Mouse (Mus musculus) thymus, adult 2 months (tissue): ENCODE data around the gene Oas1h. TPM values are rescaled to one million over a fixed set of nuclear protein-coding genes. Genes with fewer than 3 reads are reported as not detected.
"Not testable (repeated sequence)": the region's sequence is repeated elsewhere in the genome, so short reads cannot be mapped to it uniquely, and the experiment has no call there.

ENCODE experiments used
- DNase-seq: peaks from one replicate; pipeline ENCODE4 v3.0.0; 2021
- H3K27ac ChIP-seq: fragments of 200-500 bp; 2 replicates; pipeline ENCODE4 v1.5.1; 2012; ENCODE audit warnings: low read length, control low read depth; ENCODE audit not compliant: control insufficient read depth, insufficient read depth
- H3K27me3 ChIP-seq: fragments of 200-500 bp; 2 replicates; pipeline ENCODE4 v1.6.1; 2012; ENCODE audit warnings: mild to moderate bottlenecking, low read length, moderate library complexity, mixed read lengths; ENCODE audit not compliant: control insufficient read depth, insufficient read depth
- H3K36me3 ChIP-seq: fragments of 200-500 bp; 2 replicates; pipeline ENCODE4 v1.6.1; 2012; ENCODE audit warnings: mild to moderate bottlenecking, low read length, moderate library complexity; ENCODE audit not compliant: control insufficient read depth, insufficient read depth
- H3K4me1 ChIP-seq: fragments of 200-500 bp; replicated peaks from 2 replicates; pipeline ENCODE4 v1.6.1; 2012; ENCODE audit warnings: low read length; ENCODE audit not compliant: control insufficient read depth, insufficient read depth
- H3K4me3 ChIP-seq: fragments of 200-500 bp; 2 replicates; pipeline ENCODE4 v1.5.1; 2012; ENCODE audit warnings: mild to moderate bottlenecking, low read length, control low read depth, moderate library complexity; ENCODE audit not compliant: control insufficient read depth, insufficient read depth
- CTCF ChIP-seq: fragments of 200-500 bp; IDR thresholded peaks from 2 replicates; pipeline ENCODE4 v1.5.1; 2012; ENCODE audit warnings: mild to moderate bottlenecking, control low read depth, low read length, moderate library complexity, borderline replicate concordance; ENCODE audit not compliant: control insufficient read depth, poor library complexity, insufficient read depth; ENCODE audit errors: extremely low read depth
- POLR2A ChIP-seq: fragments of 200-500 bp; IDR thresholded peaks from 2 replicates; pipeline ENCODE4 v1.6.1; 2012; ENCODE audit warnings: mild to moderate bottlenecking, low read length, control low read depth, moderate library complexity; ENCODE audit not compliant: control insufficient read depth, poor library complexity, insufficient read depth; ENCODE audit errors: extremely low read depth
- WGBS: fragments of 180-500 bp; shearing (Covaris S2); methylation state at CpG from one replicate; pipeline ENCODE4 v1.1.7; 2018; 5-methylcytosine and 5-hydroxymethylcytosine counted together
- polyA plus RNA-seq: library from polyadenylated mRNA; depleted of rRNA; stranded (reverse); fragments of >200 nt; gene quantifications from 2 replicates; pipeline ENCODE4 v1.2.3, GENCODE M21; 2012

The Oas1h gene
- polyA plus RNA-seq, 1 experiment: 0.73 TPM

- 81% methylated on average over 3 of the region's 3 CpGs for WGBS
- H3K4me3 ChIP-seq: no peak overlapping the region
- TF ChIP-seq CTCF (no peak), POLR2A (no peak)
- H3K36me3 ChIP-seq: no peaks in the 10 kb centered on the region
- H3K27ac ChIP-seq: no peak overlapping the region
- no peaks in the 10 kb centered on the region for H3K4me1 ChIP-seq
- no peaks in the 10 kb centered on the region for H3K27me3 ChIP-seq
- DNase-seq: peak; percentile 25
Observed at GRCm38 (mm10) chr5:120865336-120865860, 4.2 kb downstream of the Oas1h start.

- TF ChIP-seq POLR2A (no peak), CTCF (no peak)
- Histone ChIP-seq H3K27me3 (no peaks in the 10 kb centered on the region), H3K4me1 (no peaks in the 10 kb centered on the region), H3K4me3 (no peak overlapping the region), H3K36me3 (no peaks in the 10 kb centered on the region), H3K27ac (no peak overlapping the region)
- no peak for DNase-seq
- WGBS: 89% methylated on average over 7 of the region's 7 CpGs
Observed at GRCm38 (mm10) chr5:120869436-120870015, 8.3 kb downstream of the Oas1h start.

- H3K36me3 ChIP-seq: no peaks in the 10 kb centered on the region
- WGBS: 73% methylated on average over 3 of the region's 3 CpGs
- no peak for DNase-seq
- H3K4me1 ChIP-seq: no peaks in the 10 kb centered on the region
- no peak overlapping the region for H3K27ac ChIP-seq
- H3K27me3 ChIP-seq: no peaks in the 10 kb centered on the region
- no peak overlapping the region for H3K4me3 ChIP-seq
- no peak for TF ChIP-seq POLR2A
- no peak for TF ChIP-seq CTCF
Observed at GRCm38 (mm10) chr5:120870081-120870480, 8.9 kb downstream of the Oas1h start.

GRCm38 (mm10) chr5:120870782-120871181 is 9.6 kb downstream of the Oas1h start:
- H3K4me1 ChIP-seq: no peaks in the 10 kb centered on the region
- H3K27ac ChIP-seq: no peak overlapping the region
- WGBS: 86% methylated on average over 7 of the region's 7 CpGs
- no peaks in the 10 kb centered on the region for H3K27me3 ChIP-seq
- H3K4me3 ChIP-seq: no peak overlapping the region
- no peaks in the 10 kb centered on the region for H3K36me3 ChIP-seq
- no peak for TF ChIP-seq POLR2A
- TF ChIP-seq CTCF: no peak
- no peak for DNase-seq

- no peaks in the 10 kb centered on the region for H3K4me1 ChIP-seq
- no peaks in the 10 kb centered on the region for H3K27me3 ChIP-seq
- no peak overlapping the region for H3K27ac ChIP-seq
- DNase-seq: no peak
- TF ChIP-seq POLR2A (no peak), CTCF (no peak)
- 62% methylated on average over 2 of the region's 2 CpGs for WGBS
- H3K4me3 ChIP-seq: no peak overlapping the region
- no peaks in the 10 kb centered on the region for H3K36me3 ChIP-seq
Observed at GRCm38 (mm10) chr5:120871469-120871868, 10.2 kb downstream of the Oas1h start.

- not testable (repeated sequence) for H3K36me3 ChIP-seq, H3K4me3 ChIP-seq, H3K4me1 ChIP-seq, DNase-seq, H3K27me3 ChIP-seq, H3K27ac ChIP-seq
- 21% methylated on average over 2 of the region's 3 CpGs for WGBS
Observed at GRCm38 (mm10) chr5:120876839-120877238, 15.6 kb downstream of the Oas1h start.

GRCm38 (mm10) chr5:120877407-120877806 is 16.2 kb downstream of the Oas1h start:
- H3K4me3 ChIP-seq, H3K36me3 ChIP-seq, DNase-seq, H3K27me3 ChIP-seq, H3K27ac ChIP-seq, H3K4me1 ChIP-seq: not testable (repeated sequence)
- 91% methylated on average over 2 of the region's 2 CpGs for WGBS

- DNase-seq, H3K27ac ChIP-seq, H3K4me3 ChIP-seq, H3K4me1 ChIP-seq, H3K27me3 ChIP-seq, H3K36me3 ChIP-seq: not testable (repeated sequence)
- WGBS: 82% methylated on average over 2 of the region's 2 CpGs
Observed at GRCm38 (mm10) chr5:120878803-120879202, 17.6 kb downstream of the Oas1h start.

- WGBS: 97% methylated on average over 6 of the region's 6 CpGs
- DNase-seq: not testable (repeated sequence)
Observed at GRCm38 (mm10) chr5:120881681-120882080, 20.5 kb downstream of the Oas1h start.

GRCm38 (mm10) chr5:120887413-120887812 is 26.2 kb downstream of the Oas1h start, which contains the start of gene Oas1g:
TSS of gene Oas1g (minus strand) at chr5:120887613.
- DNase-seq, H3K4me1 ChIP-seq, H3K36me3 ChIP-seq, H3K27me3 ChIP-seq, H3K4me3 ChIP-seq, H3K27ac ChIP-seq: not testable (repeated sequence)
- WGBS: 36% methylated on average over 4 of the region's 9 CpGs

More at GRCm38 (mm10) chr5:120881681-120882080, 20.5 kb downstream of the Oas1h start:
- not testable (repeated sequence) for H3K27ac ChIP-seq, H3K4me3 ChIP-seq, H3K36me3 ChIP-seq, H3K4me1 ChIP-seq, H3K27me3 ChIP-seq
